Mouse (Mus musculus): ENCODE results near the gene Nadk2. TPM values are rescaled to one million over a fixed set of nuclear protein-coding genes. Genes with fewer than 3 reads are reported as not detected.
A peak's percentile ranks its signal among the peaks of the same experiment; 100 is the strongest.

Nadk2 gene
- polyA plus RNA-seq, 1 experiment from 2014 or later: 38.6 TPM

DNA sequence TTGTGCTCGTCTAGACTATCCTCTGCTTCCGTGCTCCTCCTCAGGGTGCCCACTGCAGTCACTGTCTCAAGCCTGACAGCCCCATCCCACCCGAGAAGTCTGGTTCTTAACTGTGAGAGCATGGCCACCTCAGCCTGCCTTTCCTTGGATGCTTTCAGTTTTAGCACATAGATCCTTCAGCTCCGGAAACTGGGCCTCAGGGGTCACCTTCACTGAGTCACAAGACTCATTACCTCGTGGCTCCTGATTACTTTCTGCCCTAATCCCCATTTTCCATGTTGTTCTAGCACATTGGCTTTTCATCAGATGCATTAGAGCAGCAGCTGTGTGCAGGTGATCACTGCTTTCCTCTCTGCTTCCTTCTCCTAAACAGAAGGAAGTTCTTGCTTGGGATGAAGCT, 16.4 kb downstream of the Nadk2 start:
- no peak overlapping the region for H3K27ac ChIP-seq (ENCODE audit: low read depth)
- DNase-seq (no peak), ATAC-seq (ENCODE audit: insufficient read depth) (no peak)
- no peak overlapping the region for H3K4me2 ChIP-seq
- no peaks in the 10 kb centered on the region; the same call in 1 of the 2 replicates for H3K4me1 ChIP-seq (ENCODE audit: insufficient read depth)
- no peak overlapping the region for H3K4me3 ChIP-seq (ENCODE audit: low read depth, low read length)
- whole genome bisulfite sequencing: 77% methylated on average over 5 of the region's 5 CpGs
- peaks cover 40% of the 10 kb centered on the region for H3K36me3 ChIP-seq (ENCODE audit: insufficient read depth)
- H3K9ac ChIP-seq: no peak overlapping the region
- no peak for TF ChIP-seq CTCF (IDR thresholded peaks at IDR 0.05; ENCODE audit: low read depth)
- H3K9me3 ChIP-seq (ENCODE audit: low read depth, low read length): no peaks in the 10 kb centered on the region
- H3K27me3 ChIP-seq (ENCODE audit: insufficient read depth, low read length): no peaks in the 10 kb centered on the region

DNA sequence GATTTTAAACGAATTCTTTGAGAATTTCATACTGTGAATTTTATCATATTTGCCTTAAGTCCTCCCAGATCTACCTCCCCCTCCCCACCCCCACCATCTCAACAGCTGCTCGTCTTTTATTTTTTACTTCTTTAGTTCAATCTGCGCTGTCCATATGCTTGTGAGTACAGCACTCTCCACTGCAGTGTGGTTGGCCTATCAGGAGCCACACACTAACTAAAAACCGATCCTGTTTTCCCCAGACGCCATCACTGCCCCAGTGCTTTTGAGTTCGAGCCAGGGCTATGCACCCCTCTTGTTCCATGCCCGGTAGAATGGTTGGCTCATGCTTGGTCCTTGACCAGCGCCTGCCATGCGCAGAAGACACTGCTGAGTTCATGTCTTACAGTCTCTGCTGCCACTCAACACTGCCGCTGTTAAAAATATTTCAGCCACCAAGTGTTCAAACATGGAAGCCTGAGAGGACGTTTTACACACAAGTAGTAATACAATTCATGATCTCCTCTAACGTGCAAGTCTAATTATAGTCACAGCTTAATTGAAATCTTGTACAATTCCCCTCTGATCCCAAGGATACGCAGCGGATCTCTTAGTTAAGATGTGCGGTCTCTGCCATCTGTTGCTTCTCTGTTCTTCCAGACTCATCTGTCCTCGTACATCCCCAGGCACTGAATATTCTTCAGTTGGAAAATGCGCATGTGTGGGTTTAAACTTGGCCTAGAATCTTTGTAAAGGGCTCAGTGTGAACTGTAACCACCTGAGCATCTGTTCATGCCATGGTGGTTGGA, 17.0 kb downstream of the Nadk2 start:
- Histone ChIP-seq H3K9me3 (ENCODE audit: low read depth, low read length) (no peaks in the 10 kb centered on the region), H3K4me1 (ENCODE audit: insufficient read depth) (no peaks in the 10 kb centered on the region; the same call in 1 of the 2 replicates), H3K36me3 (ENCODE audit: insufficient read depth) (peaks cover 46% of the 10 kb centered on the region), H3K4me3 (ENCODE audit: low read depth, low read length) (no peak overlapping the region), H3K27ac (ENCODE audit: low read depth) (no peak overlapping the region), H3K9ac (no peak overlapping the region), H3K27me3 (ENCODE audit: insufficient read depth, low read length) (no peaks in the 10 kb centered on the region), H3K4me2 (no peak overlapping the region)
- DNase-seq (no peak), ATAC-seq (ENCODE audit: insufficient read depth) (no peak)
- no peak for TF ChIP-seq CTCF (IDR thresholded peaks at IDR 0.05; ENCODE audit: low read depth)
- WGBS: 82% methylated on average over 17 of the region's 17 CpGs

DNA sequence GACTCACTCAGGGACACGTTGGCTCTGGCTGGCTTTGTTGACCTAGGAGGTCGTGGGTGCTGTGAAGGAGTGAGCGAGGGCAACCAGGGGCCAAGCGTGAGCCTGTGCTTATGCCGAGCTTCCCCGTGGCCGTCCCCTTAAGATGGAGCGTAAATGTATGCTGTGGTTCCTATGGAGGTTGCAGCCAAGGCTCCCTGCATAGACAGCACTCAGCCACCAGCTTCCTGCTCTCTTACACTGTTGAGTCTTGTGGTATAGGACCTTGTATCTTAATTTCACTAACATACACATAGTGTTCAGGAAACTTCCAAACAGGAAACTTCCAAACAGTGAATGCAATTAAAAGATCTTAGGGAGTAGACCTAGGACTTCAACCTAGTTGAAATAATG, 17.6 kb downstream of the Nadk2 start:
- TF ChIP-seq CTCF (IDR thresholded peaks at IDR 0.05; ENCODE audit: low read depth): no peak
- Histone ChIP-seq H3K4me2 (no peak overlapping the region), H3K4me3 (ENCODE audit: low read depth, low read length) (no peak overlapping the region), H3K27ac (ENCODE audit: low read depth) (no peak overlapping the region), H3K4me1 (ENCODE audit: insufficient read depth) (no peaks in the 10 kb centered on the region; the same call in 1 of the 2 replicates), H3K27me3 (ENCODE audit: insufficient read depth, low read length) (no peaks in the 10 kb centered on the region), H3K9ac (no peak overlapping the region), H3K9me3 (ENCODE audit: low read depth, low read length) (no peaks in the 10 kb centered on the region), H3K36me3 (ENCODE audit: insufficient read depth) (peaks cover 51% of the 10 kb centered on the region)
- 42% methylated on average over 8 of the region's 8 CpGs for WGBS
- ATAC-seq (ENCODE audit: insufficient read depth): peak; percentile 30; the same call in 1 of the 2 replicates
- no peak for DNase-seq

DNA sequence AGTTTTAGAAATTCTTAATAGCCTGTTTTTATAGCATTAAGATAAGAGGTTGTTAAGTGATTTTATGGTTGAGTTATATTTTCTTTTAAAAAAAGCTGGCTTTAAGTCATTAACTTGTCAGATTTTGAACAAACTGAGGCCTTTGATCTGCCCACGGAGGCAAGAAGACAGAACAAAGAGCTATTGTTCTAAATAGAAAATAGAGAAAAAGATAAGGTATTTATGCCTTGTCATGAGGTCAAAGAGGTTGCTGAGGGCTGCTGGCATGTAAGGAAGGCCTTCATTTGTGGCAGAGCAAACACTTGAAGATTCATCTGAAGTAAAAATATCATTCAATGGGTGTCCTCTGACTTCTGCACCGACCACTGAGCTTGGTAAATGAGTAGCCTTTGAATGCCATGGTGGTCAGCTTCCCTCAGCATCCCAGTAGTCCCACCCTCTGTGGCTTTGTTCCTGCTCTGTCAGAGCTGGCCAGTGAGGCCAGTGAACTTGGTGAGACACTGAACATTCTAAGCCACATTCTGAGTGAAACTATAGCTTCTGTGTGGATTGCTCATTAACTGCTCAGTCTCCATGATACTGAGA, 18.2 kb downstream of the Nadk2 start:
- Histone ChIP-seq H3K4me1 (ENCODE audit: insufficient read depth) (no peaks in the 10 kb centered on the region; the same call in 1 of the 2 replicates), H3K27me3 (ENCODE audit: insufficient read depth, low read length) (no peaks in the 10 kb centered on the region), H3K4me2 (no peak overlapping the region), H3K4me3 (ENCODE audit: low read depth, low read length) (no peak overlapping the region), H3K9ac (no peak overlapping the region), H3K9me3 (ENCODE audit: low read depth, low read length) (no peaks in the 10 kb centered on the region), H3K36me3 (ENCODE audit: insufficient read depth) (peaks cover 49% of the 10 kb centered on the region), H3K27ac (ENCODE audit: low read depth) (0 out of 2 replicates have a peak overlapping the region, but pooled peaks have one; percentile 6)
- TF ChIP-seq CTCF (IDR thresholded peaks at IDR 0.05; ENCODE audit: low read depth): no peak
- 16% methylated on average over 2 of the region's 2 CpGs for WGBS
- ATAC-seq (ENCODE audit: insufficient read depth) (no peak), DNase-seq (no peak)

DNA sequence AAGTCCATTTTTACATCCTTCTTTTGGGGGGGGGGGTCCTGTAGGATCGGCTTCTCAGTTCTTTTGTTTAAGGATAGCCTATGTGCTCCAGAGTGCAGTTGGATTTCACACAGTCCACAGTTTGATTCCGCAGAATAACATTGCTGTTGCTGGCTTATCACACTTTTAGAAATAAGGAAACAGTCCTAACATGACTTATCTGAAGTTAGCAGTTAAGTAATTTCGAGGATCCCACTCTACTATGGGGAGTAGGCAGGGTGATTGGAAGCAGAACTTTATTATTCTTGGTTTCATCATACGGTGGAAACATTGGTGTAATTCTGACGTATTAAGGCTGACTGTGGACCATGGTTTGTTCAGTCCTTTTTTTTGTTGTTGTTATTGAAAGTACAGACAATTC, 19.6 kb downstream of the Nadk2 start:
- Histone ChIP-seq H3K9me3 (ENCODE audit: low read depth, low read length) (no peaks in the 10 kb centered on the region), H3K9ac (no peak overlapping the region), H3K4me2 (no peak overlapping the region), H3K4me1 (ENCODE audit: insufficient read depth) (no peaks in the 10 kb centered on the region; the same call in 1 of the 2 replicates), H3K4me3 (ENCODE audit: low read depth, low read length) (no peak overlapping the region), H3K27ac (ENCODE audit: low read depth) (no peak overlapping the region), H3K36me3 (ENCODE audit: insufficient read depth) (peaks cover 46% of the 10 kb centered on the region), H3K27me3 (ENCODE audit: insufficient read depth, low read length) (no peaks in the 10 kb centered on the region)
- ATAC-seq (ENCODE audit: insufficient read depth): no peak
- WGBS: 82% methylated on average over 5 of the region's 5 CpGs
- TF ChIP-seq CTCF (IDR thresholded peaks at IDR 0.05; ENCODE audit: low read depth): no peak
- DNase-seq: no peak

DNA sequence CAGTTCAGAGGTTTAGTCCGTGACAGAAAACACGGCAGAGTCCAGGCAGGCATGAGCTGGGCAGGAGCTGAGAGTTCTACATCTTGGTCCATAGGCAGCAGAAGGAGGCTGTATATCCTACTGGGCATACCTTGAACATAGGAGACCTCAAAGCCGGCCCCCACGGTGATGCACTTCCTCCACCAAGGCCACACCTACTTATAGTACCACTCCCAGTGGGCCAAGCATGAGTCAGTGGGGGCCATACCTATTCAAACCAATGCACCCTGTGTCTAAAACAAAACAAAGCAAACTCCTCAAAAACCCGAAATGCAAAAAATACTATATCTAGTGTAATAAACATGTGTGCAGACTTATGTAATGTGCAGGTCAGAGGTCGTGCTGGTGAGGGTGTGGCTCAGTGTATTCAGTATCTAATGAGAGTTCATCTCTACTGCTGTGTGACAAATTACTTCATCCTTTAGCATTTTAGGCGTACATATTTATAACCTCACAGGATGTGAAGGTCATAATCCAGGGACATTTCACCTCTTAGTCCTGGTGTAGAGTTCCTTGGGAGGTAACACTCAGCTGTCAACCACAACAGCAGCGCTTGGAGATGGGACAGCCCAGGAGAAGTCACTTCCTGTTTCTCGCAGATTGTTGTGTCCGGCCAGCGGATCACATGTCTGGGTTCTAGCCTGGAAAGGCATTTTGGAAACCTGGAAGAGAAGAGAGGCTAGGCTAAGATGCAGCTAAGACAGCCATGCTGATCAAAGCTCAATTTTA, 22.7 kb downstream of the Nadk2 start:
- Histone ChIP-seq H3K27me3 (ENCODE audit: insufficient read depth, low read length) (no peaks in the 10 kb centered on the region), H3K4me2 (peak overlapping the region; percentile 50), H3K36me3 (ENCODE audit: insufficient read depth) (peaks cover 45% of the 10 kb centered on the region), H3K4me1 (ENCODE audit: insufficient read depth) (no peaks in the 10 kb centered on the region; the same call in 1 of the 2 replicates), H3K27ac (ENCODE audit: low read depth) (peak overlapping the region; percentile 37), H3K9me3 (ENCODE audit: low read depth, low read length) (no peaks in the 10 kb centered on the region), H3K4me3 (ENCODE audit: low read depth, low read length) (0 out of 2 replicates have a peak overlapping the region, but pooled peaks have one; percentile 8), H3K9ac (no peak overlapping the region)
- TF ChIP-seq CTCF (IDR thresholded peaks at IDR 0.05; ENCODE audit: low read depth): no peak
- DNase-seq (no peak), ATAC-seq (ENCODE audit: insufficient read depth) (peak; percentile 81)
- WGBS: 52% methylated on average over 11 of the region's 11 CpGs
